Mouse (Mus musculus) spleen, postnatal 10 days (tissue): Measurements from ENCODE around the gene Stk38.
"Not testable (repeated sequence)": the region's sequence is repeated elsewhere in the genome, so short reads cannot be mapped to it uniquely, and the experiment has no call there.

Experiments used
- DNase-seq, 2 experiments: peaks; one replicate each; pipeline ENCODE4 v3.0.0; 2021 to 2022; ENCODE audit warnings: low spot score in 2 of 2

The Stk38 gene

DNA sequence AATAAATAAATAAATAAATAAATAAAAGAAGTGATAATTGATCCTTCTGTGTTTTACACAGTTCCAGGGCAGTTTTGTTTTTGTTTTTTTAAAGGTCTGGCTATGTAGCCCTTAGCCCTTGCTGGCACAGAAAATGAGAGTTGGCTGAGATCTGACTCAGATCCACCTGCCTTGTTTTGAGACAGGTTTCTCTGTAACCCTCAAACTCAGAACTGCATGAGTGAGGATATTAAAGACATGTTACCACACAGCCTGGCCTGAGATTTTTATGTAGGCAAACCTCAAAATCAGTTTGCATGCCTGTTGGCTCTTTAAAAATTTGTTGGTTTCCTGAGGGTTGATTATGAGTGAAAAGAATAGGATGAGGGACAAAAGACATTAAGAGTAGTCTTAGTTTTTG is 27.7 kb upstream of the Stk38 start:
- no peak for DNase-seq

DNA sequence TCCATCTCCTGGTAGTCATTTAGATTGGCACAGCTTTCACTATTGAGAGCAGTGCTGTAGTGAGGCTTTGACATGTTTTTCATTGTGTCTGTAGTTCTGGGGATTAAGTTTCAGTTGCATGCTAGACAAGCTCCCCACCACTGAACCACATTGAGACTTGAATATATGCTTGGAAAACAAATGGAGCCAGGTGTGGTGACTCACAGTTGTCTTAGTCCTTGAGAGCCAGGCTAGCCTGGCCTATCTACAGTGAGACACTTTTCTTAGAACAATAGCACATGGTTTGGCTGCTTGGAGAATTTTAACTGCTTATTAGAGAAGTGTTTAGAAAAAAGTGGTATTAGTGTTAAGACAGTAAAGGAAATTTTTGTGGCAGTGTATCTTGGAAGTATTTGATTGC is 26.5 kb upstream of the Stk38 start:
- no peak for DNase-seq

DNA sequence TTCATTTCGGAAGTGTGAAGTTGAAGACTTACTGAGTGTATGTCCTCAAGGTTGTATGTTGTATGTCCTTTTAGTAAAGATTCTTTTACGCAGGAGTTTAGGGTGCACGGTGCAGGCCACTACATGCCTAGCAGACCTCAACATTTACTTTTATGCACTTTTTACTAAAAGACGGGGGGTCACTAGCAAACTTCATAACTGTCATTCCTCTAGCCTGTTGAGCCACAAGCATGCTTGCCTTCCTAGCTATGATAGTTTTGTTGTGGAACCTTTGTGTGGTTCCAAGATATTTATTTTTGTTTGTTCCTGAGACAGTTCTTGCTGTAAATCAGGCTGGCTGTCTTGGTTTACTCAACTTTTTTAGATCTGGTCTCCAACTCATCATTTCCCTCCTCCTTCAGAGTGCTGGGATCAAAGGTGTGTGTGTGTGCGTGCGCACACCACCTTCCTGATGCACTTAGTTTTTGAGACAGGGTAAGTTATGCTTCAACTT is 25.8 kb upstream of the Stk38 start:
- DNase-seq = no peak

DNA sequence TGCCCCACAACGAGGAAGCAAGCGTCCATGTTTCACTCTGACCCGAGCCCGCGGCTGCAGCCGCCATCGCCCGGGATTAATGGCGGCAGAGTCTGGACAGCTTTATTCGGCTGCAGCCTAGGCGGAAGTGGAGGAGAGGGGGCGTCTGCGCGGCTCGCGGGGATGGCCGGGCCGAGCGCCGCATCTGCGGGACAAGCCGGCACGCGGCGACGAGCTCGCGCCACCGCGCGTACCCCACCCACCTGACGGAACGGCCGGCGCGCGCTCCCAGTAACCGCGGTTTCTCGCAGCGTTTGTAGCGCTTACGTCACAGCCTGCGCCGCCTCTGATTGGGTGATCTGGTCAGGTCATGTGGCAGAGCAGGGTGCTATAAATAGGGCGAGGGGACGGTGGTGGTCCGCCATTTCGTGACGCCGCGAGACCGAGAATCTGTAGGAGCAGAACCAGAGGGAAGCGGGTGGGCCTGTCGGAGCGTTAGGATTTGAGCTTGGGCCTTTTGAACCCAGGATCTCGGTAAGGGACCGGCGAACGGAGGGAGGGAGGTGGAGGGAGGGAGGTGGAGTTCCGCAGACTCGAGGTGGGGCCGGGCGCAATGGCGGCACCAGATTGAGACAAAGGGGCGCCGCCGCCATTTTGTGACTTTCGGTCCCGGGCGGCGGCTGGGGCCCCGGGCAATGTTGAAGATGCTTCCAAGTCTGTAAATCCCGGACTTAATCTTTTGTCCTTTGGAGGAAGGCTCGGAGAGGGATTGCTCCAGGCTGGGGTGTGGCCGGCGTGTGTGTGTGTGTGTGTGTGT is 24.7 kb upstream of the Stk38 start, which contains the start of gene Srsf3:
Gene Srsf3 (plus strand): TSS at position 355 of the 796 bp plus-strand sequence.
- peak; percentile 98 to 99 for DNase-seq

DNA sequence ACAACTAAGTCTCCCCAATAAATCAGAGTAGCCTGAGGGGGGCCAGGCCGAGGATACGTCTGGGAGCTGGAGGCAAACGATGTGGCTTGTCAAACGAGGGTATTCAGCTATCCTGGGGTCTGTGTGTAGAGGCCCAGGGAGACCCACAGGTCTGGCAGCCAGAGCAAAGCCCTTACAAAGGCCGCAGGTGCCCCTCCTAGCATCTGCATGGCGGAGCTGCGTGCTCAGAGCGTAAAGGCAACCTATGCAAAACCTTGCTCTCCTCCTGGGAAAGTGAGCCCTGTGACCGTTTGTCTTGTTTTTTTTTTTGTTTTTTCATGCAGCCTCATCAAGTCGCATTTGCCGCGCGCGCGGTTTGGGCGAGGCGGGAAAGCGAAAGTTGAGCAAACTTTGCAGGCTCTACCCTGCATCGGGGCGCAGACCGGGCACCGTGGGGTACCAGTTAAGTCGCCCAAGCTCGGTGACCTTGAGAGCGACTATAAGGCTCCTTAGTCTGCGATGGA is 24.0 kb upstream of the Stk38 start:
- peak; percentile 75 to 76 for DNase-seq

DNA sequence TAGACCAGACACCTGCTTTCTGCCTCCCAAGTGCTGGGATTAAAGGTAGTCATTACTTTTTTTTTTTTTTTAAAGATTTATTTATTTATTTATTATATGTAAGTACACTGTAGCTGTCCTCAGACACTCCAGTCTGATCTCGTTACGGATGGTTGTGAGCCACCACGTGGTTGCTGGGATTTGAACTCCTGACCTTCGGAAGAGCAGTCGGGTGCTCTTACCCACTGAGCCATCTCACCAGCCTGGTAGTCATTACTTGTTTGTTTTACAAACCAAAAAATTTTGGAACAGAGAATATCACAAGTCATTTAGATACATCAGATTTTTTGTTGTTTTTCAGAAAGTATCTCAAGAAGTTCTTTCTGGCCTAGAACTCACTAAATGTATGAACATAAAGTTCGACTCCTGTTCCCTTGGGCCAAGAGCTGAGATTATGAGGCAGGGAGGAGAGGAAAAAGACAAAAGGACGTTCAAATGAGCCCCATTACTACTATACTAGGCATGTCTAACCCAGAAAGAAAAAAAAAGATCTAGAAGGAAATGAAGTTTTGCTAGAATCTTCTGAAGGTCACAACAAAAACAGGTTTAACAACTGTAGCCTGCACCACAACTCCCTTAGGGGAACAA is 23.4 kb upstream of the Stk38 start:
- not testable (repeated sequence) for DNase-seq

DNA sequence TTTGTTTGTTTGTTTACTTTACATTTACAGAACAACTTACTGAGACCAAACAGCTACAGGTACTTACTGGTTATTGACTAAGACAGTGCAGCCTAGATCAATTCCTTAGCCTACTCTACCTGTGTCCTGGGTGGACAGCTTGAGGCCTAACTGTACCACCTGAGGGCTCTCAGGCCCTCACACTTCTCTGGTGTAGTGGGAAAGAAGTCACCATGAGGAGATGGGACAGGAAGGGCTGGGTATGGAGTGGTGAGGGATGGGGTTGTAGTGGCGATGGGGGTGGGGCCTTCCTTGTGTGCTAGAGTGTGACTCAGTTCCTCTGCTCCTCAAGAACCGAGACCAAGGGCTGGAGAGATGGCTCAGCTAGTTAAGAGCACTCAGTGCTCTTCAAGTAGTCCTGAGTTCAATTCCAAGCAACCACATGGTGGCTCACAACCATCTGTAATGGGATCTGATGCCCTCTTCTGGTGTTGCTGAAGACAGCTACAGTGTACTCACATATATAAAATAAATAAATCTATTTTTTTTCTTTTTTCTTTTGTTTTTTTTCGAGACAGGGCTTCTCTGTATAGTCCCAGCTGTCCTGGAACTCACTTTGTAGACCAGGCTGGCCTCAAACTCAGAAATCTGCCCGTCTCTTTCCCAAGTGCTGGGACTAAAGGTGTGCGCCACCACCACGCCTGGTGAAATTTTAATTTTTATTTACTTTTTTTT is 22.7 kb upstream of the Stk38 start:
- DNase-seq = peak in 1 of 2 experiments; percentile 29

DNA sequence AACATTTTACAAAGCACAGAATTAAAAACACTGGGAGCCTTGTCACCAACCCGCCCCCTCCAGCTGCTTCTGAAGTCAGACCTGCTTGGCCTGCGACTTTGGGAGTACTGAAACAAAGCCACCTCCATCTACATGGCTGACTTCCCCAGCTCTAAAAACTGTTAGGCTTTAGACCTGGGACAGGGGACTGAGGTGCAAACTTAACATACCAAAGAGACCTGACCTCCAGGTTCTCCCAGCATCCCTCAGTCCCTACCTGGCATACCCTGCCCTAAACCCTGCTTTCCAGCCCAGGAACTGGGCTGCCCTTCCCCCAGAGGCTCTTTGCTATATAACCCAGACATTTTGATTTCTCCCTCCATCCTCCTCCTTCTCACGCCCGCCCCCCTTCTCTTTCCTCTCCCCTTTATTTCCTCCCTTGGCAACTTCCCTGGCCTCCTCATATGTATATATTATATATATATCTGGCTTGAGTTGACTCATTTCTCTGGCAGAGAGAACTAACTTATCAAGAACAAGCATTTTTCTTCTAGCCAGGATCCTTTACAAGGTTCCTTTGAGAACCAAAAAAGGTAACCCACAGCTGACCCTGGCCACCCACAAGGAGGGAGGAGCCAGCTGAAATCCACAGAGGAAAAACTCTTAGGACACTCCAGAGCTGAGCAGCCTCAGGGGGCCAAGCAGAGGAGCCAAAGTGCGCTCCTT is 19.0 kb upstream of the Stk38 start:
- no peak for DNase-seq

DNA sequence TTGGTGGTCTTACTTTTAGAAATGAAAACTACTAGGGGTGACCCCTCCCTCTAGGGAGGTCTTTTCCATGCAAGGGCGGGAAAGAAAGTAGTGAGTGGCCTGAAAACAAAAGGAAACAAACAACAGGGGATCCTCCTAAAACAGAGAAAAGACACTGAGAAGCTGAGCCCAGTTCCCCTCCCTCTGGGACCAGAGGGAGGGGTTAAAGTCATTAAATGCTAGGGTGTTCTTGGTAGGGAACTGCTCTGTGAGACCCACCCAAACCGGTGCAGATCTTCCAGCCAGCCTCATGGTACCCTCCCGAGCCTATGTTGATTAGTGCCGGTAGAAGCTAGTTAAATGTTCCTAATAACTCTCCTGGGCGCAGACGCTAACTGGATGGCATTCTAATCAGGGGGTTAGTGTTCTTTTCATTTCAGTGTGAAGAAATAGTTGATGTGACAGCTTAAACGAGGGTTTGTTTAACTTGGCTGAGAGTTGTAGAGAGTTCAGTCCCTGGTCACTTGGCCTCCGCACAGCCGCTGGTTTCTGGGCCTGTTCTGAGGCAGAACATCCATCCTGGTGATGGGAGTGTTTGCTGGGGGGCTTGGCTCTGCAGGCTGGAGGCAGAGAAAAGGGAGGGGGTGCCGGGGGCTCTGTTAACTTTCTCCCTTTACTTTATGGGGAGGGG is 17.2 kb upstream of the Stk38 start:
- no peak for DNase-seq

DNA sequence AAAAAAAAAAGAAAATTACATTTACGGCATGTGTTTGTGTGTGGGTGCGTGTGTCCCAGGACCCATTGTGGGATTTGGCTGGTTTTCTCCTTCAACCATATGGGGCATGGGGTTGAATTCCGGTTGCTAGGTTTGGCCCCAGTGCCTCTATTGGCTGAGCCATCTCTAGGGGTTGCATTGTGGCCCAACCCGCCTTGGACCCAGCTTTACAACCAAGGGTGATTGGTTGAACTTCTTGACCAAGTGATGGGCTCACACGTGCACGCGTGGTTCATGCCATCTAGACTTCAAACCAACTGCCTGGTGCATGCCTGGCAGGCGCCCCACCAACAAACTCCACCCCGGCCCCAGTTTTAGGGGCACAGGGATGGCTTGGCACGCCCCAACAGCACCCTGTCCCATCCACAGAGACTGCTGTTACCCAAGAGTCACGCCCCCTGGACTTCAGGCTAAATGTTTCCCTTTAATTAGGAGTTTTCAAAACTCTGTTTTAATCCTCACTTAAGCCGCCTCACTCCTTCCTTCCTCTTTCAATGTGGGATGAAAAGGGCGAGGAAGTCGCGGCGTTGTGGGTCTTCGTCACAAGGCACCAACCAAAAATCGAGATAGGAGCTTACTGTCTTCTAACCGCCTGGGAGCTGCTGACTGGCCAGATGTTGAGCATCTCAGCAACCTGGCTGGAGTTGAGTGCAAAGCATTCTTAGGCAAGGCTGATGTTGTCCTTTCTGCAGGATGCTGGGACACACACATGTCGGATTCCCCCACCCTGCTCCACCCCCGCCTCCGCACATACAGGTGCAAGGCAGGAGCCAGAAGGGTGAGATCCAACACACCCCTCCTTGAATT is 16.5 kb upstream of the Stk38 start:
- no peak for DNase-seq

DNA sequence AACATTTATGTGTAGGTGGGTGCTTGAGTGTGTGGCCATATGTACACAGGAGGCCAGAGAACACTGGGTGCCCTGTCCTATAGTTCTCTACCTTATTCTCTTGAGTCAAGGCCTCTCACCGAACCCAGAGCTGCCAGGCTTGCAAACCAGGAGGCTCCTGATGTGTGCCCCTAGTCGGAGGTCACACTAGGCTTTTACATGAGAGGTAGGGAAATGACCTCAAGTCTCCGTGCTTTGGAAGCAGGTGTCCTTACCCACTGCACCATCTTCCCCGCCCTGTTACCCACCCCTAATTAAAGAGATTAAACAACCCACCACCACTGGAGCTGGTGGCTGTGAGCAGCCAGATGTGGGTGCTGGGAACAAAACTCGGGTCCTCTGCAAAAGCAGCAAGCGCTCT is 15.6 kb upstream of the Stk38 start:
- no peak for DNase-seq

DNA sequence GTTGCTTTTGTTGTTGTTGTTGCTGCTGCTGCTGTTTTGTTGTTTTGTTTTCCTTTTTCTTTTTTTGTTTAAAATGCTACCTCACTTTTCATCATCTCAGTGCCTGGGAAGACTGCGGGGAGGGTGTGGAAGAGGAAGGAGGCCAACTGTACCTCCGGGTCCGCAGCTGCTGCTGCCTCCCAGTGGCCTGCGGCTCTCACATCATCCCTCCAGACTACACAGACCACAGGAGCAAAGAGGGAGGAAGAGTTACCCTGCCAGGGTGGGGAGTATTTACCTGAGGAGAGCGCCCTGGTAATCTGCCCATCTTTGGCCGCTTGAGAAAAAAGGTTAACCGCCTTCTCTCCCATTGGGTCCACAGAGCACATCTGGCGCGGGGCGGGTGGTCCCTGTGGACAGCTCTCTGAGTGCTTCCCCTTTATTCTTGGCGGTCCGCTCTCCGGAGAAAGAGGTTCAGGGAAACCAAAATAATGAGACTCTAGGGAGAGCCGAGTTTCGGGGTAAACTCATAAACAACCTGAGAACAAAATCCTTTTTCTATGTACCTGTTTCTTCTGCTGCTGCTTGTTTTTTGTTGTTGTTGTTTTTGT is 14.5 kb upstream of the Stk38 start:
- DNase-seq = peak in 1 of 2 experiments; percentile 37

DNA sequence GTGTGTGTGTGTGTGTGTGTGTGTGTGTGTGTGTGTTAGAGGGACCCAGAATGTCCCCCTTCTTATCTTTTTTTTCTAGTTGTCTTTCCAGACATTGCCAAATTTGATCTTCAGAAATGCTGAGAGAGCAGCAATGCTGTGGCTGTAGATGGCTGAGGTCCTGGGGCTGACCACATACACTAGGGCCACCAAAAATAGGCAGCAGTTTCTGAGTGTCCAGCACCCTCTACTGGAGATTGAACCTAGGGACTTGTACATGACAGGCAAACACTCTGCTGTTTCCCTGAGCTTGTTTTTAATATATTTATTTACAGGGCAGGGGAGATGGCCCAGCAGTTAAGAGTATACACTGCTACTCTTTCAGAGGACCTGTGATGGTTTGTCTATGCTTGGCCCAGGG is 12.6 kb upstream of the Stk38 start:
- no peak for DNase-seq

DNA sequence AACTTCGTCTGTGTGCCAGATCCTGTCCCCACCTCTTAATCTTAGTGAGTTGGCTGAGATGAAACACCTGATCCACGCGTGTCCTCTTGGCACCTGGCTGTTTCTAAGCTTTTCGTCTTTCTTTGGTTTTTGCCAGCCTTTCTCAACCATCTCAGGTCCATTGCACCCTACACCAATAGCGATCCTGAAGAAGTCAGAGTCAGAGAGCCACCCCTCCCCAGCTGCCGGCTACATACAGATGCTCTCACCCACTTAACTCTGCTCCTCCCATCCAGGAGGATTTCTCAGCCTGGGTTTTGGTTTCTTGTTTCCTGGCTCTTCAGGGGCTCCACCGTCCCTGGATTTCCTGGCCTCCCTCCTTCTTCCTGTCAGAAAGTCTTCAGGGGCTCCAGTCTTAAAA is 11.6 kb upstream of the Stk38 start:
- no peak for DNase-seq

DNA sequence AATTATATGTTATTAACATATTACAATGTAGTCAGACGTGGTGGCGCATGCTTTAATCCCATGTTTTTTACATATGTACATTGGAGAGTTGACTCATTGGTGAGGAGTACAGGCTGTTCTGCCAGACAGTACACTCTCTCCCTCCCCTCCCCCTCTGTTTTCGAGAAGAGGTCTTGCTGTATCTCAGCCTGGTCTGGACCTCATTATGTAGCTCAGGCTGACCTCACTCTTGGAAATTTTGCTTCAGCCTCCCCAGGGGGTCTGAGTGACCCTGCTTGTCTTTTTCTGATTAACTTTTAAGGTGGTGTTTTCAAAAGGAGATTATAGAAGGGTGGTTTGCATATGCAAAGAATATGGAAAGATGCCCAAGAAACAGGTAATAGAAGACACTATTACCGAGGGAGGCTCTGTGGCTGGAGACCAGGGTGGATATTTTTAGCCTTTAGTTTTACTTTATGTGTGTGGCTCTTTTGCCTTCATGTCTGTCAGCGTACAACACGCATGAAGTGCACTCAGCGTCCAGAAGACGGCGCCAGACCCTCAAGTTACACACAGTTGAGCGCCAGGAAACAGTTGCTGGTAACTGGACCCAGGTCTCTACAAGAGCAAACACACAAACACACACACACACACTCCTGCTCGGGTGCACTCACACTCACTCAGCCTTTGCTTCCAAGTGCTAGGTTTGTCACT is 10.6 kb upstream of the Stk38 start:
- peak in 1 of 2 experiments; percentile 64 for DNase-seq

DNA sequence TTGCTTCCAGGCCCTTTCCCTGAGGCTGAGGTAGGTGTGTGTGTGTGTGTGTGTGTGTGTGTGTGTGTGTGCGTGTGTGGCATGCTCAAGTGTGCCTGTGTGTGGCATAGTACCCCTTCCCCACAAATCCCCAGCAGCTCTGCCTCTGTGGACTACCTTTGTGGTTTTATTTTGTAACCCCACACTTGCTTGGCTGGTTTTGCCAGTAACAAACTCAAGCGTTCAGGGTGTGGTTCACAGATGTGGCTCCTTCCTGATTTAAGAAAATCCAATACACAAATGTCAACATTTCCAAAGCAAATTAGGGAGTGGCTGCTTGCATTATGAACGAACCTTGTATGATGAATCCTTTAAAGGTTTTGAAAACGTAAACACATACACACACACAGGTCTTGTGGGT is 8.9 kb upstream of the Stk38 start:
- DNase-seq = no peak

DNA sequence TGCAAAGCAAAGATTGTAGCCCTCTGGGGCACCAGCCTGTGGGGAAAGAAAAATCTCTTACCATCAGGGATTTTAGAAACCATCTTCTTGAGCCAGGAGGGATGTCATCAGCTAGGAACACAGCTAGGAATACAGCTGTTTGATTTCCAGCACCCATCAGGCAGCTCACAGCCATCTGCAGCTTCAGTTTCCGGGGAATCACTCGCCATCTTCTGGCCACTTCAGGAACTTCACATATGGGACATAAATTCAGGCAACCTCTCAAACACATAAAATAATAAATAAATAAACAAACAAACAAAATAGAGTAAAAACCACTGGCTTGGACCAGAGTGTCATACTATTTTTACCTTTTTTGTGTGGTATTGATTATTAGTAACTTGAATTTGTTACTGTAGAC is 7.8 kb upstream of the Stk38 start:
- peak; percentile 52 to 77 for DNase-seq

DNA sequence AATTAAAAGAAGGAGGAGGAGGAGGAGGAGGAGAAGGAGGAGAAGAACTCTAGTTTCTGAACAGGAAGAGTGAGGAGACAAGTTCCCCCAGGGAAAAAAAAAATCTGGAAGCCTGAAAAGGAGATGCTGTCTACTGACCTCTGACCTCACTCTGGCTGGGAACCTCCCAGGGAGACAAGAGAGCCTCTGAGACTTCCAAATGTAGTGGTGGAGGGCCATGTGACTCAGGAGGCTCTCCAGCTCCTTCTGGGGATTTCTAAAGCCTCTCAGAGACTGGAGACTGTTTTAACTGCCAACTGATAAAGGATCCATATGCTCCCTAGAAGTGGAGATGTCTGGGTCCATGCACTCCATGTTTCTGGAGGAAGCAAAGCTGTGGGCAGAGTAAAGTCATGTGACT is 6.4 kb upstream of the Stk38 start:
- DNase-seq = no peak

DNA sequence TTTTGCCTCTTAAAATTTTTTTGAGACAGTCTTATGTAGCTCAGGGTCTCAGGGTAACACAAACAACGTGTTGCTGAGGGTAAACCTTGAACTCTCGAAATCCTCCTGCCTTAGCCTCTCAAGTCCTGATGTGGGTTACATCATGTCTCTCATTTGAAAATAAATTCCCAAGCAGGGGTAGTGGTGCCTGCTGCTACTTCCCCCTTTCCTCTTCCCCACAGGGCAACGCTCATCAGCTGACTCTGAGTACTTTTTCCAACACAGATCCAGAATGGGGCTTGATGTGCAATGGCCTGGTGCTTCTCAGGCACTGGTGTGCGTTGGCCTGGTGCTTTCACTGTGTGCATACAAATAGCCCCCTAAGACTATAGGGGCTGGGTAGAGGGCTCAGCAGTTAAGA is 1.4 kb upstream of the Stk38 start:
- DNase-seq = no peak
